Mouse (Mus musculus): ENCODE results near the gene March9.

- no peak for TF ChIP-seq POLR2A (IDR thresholded peaks at IDR 0.05; ENCODE audit: insufficient read depth, low read depth, low read length)
- no peak for TF ChIP-seq CTCF (IDR thresholded peaks at IDR 0.05; ENCODE audit: insufficient read depth, low read depth, low read length)
These were observed 10.4 kb downstream of the March9 start for GRCm38 (mm10) chr10:127049395-127050118.
